Mouse (Mus musculus) left cerebral cortex, adult 2 months (tissue): ENCODE data around the gene Ildr2. TPM values are rescaled to one million over a fixed set of nuclear protein-coding genes. Genes with fewer than 3 reads are reported as not detected.

ENCODE experiments used
- DNase-seq, 2 experiments: peaks; one replicate each; pipeline ENCODE4 v3.0.0; 2021 to 2022; ENCODE audit warnings: low spot score in 2 of 2, mixed read lengths in 1 of 2; ENCODE audit errors: extremely low spot score in 1 of 2
- H3K27ac ChIP-seq: fragments of 200-600 bp; 2 replicates; pipeline ENCODE4 v1.8.1; 2022
- H3K4me3 ChIP-seq: fragments of 200-600 bp; 2 replicates; pipeline ENCODE4 v1.8.1; 2022
- CTCF ChIP-seq: fragments of 200-600 bp; IDR thresholded peaks from 2 replicates; pipeline ENCODE4 v1.8.1; 2022; ENCODE audit warnings: antibody characterized with exemption, mild to moderate bottlenecking, moderate library complexity
- intact Hi-C: fragments of 180-260 bp; cut with DNase I; formaldehyde crosslinking; loops from one replicate; pipeline ENCODE4 v1.15.1; 2025
- total RNA-seq, 2 experiments: library from RNA; stranded (reverse); gene quantifications; 2 replicates each; pipeline ENCODE4 v1.2.3; 2021

Ildr2 gene
- total RNA-seq, 2 experiments from 2014 or later, result 111 to 119 TPM

DNA sequence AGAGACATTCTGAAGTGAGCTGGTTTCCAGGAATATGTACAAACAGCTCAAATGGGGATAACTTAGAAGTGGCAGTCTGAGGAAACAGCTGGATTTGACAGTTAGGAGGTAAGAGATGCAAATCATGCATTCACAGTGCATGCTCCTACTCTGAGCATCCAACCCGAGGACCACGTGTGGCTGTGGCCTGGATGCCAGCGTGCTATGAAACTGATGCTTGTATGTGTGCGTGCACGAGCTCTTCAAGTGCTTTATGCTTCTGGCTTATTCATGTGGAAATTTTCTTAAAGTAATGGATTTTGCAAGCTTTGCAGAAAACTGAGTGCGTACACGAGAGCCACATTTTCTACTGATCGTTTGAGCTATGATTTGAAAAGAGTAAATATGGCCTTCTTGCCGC, 32.3 kb downstream of the Ildr2 start:
- no peak for TF ChIP-seq CTCF
- intact Hi-C loops, result no loop called here
- no peak for DNase-seq
- no peak overlapping the region for H3K4me3 ChIP-seq
- H3K27ac ChIP-seq, result no peak overlapping the region

DNA sequence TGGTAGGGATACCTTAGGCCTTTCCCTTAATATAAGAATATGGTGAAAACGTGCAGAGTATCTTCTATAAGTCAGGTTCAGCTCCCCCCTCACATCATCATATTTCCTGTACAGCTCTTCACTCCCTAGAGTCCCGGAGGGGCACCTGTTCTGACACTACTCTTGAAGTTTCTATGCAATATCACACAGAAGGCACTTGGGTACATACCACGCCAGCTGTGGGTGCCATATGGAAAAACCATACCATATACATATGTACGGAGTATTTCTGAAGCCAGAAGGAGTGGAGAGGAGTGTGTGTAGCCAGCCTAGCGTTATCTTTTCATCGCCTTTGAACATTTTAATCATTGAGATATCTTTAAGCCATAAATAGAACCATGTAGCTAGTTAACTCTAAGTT, 36.6 kb downstream of the Ildr2 start:
- intact Hi-C loops, result no loop called here
- no peak for DNase-seq
- Histone ChIP-seq H3K27ac (no peak overlapping the region), H3K4me3 (no peak overlapping the region)
- TF ChIP-seq CTCF, result no peak

DNA sequence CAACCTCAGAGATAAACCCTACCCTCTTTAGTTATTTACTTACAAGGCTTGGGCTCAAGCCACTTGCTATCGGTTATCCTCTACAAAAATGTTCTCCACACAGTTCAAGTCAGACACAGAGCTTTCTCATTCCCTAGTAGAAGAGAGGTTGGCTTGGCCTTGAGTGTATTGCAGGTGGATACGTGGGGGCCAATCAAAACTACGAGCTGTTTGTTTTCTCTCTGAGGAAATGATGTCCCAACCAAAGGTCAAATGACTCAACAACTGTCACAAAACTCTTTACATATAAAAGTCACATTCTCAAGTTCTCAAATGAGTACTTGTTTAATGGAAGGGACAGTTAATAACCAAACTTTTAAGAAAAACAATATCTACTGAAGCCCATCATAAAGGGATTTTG, 39.1 kb downstream of the Ildr2 start:
- no peak overlapping the region for H3K27ac ChIP-seq
- intact Hi-C loops, result no loop called here
- no peak for TF ChIP-seq CTCF
- no peak for DNase-seq
- no peak overlapping the region for H3K4me3 ChIP-seq

- intact Hi-C loops, result no loop called here
Observed at GRCm38 (mm10) chr1:166295548-166295947, 41.6 kb downstream of the Ildr2 start.

DNA sequence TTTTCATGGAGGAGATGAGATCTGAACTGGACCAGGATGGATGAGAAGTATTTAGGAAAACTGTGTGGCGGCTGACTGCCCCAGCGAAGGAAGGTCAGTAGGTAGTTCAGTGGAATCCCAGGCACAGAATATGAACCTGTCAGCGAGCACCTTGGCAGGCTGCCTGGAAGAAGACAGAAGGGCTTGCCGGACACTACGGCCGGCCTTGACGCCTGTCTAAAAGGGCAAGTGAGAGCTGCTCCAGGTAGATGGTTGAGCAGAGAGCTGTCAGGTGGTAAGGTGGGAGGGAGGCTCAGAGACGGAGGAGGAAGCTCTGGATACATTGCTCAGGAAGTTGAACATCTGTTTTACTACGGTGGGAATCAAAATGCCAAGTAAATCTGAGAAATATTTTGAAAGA, 42.4 kb downstream of the Ildr2 start:
- intact Hi-C loops, result no loop called here
- no peak overlapping the region for H3K4me3 ChIP-seq
- peak overlapping the region; percentile 76 for H3K27ac ChIP-seq
- no peak for TF ChIP-seq CTCF
- DNase-seq, result no peak

More at GRCm38 (mm10) chr1:166295548-166295947, 41.6 kb downstream of the Ildr2 start:
- DNase-seq, result no peak
- H3K4me3 ChIP-seq, result no peak overlapping the region
- no peak overlapping the region for H3K27ac ChIP-seq
- TF ChIP-seq CTCF, result no peak

GRCm38 (mm10) chr1:166296971-166297370, 43.0 kb downstream of the Ildr2 start:
- DNase-seq, result no peak
- no peak for TF ChIP-seq CTCF
- Histone ChIP-seq H3K4me3 (no peak overlapping the region), H3K27ac (peak overlapping the region; percentile 76)
- intact Hi-C loops, result no loop called here

DNA sequence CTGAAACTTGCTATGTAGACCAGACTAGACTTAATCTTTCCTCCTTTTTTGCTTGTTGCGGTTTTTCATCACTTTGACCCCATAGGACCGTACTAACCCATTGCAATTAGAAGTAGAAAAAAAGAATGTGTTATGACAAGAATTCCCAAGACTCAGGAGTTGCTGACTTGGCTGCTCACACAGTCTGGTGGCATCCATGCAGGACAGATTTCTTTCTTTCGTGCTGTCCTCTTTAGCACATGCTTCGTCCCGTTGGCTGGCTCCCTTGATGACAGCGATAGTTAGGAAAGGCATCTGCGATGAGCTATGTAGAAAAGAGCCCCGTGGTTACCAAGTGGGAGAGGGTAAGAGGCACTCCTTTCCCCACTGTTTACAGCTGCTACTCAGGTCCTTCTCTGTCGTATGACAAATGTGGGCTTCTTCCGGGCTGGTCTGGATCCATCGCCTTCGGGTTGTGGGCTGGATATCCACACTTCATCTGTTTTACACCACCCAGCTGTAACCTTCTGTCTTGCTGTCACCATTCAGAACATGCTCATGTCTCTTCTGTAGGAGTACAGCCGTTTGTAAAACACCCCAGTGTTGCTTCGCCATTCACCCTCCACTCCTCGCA, 43.7 kb downstream of the Ildr2 start:
- DNase-seq, result peak in 1 of 2 experiments; percentile 22
- TF ChIP-seq CTCF, result no peak
- intact Hi-C loops, result loop anchor here (2.0 kb wide), 1 partner anchor 15 kb away; no protein-coding TSS in a partner anchor
- Histone ChIP-seq H3K27ac (peak overlapping the region; percentile 76), H3K4me3 (no peak overlapping the region)

DNA sequence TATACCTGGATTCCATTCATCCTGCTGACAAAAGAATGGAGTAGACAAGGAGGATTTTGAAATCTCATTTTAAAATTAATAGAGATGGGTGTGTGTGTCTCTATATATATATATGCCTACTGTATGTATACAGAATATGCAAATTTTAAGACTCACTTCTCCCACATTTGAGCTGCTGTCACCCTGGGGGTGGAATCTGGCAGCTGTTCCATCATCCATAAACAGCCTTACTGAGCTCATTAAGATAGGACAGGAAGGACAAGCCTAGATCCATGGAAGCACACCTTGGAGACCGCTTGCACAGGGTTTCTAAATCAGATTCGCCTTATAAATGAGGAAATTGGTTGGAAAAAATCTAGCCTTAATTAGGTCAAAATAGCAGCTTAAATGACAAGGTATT, 44.9 kb downstream of the Ildr2 start:
- no peak for TF ChIP-seq CTCF
- no peak for DNase-seq
- peak overlapping the region; percentile 76 for H3K27ac ChIP-seq

DNA sequence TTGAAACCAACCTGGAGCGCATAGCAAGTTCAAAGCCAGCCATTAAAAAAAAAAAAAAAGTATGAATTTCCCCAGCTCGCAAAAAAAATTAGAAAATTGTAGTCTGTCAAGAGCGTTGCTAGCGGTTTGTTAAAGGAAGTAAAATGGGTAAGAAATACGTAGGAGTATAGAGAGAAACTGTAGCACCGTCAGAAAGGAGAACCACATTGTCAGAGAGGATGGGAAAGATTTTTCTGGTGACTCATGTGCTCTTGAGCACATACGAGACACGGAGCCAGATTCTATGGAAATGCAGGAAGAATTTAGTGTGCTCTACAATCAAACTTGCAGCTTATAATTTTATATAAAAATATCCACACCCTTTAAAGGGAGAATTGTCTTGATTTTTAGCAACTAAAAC, 45.9 kb downstream of the Ildr2 start:
- no peak for DNase-seq
- peak overlapping the region; percentile 34 for H3K27ac ChIP-seq
- no peak overlapping the region for H3K4me3 ChIP-seq
- intact Hi-C loops, result loop anchor here (2.0 kb wide), 1 partner anchor 13 kb away; no protein-coding TSS in a partner anchor
- TF ChIP-seq CTCF, result no peak

More for the DNA sequence above, 44.9 kb downstream of the Ildr2 start:
- H3K4me3 ChIP-seq, result no peak overlapping the region
- intact Hi-C loops, result loop anchor here (2.0 kb wide), 1 partner anchor 14 kb away; no protein-coding TSS in a partner anchor

- TF ChIP-seq CTCF, result no peak
- DNase-seq, result no peak
- intact Hi-C loops, result no loop called here
- Histone ChIP-seq H3K4me3 (no peak overlapping the region), H3K27ac (peak overlapping the region; percentile 34)
Observed at GRCm38 (mm10) chr1:166300526-166300925, 46.6 kb downstream of the Ildr2 start.

DNA sequence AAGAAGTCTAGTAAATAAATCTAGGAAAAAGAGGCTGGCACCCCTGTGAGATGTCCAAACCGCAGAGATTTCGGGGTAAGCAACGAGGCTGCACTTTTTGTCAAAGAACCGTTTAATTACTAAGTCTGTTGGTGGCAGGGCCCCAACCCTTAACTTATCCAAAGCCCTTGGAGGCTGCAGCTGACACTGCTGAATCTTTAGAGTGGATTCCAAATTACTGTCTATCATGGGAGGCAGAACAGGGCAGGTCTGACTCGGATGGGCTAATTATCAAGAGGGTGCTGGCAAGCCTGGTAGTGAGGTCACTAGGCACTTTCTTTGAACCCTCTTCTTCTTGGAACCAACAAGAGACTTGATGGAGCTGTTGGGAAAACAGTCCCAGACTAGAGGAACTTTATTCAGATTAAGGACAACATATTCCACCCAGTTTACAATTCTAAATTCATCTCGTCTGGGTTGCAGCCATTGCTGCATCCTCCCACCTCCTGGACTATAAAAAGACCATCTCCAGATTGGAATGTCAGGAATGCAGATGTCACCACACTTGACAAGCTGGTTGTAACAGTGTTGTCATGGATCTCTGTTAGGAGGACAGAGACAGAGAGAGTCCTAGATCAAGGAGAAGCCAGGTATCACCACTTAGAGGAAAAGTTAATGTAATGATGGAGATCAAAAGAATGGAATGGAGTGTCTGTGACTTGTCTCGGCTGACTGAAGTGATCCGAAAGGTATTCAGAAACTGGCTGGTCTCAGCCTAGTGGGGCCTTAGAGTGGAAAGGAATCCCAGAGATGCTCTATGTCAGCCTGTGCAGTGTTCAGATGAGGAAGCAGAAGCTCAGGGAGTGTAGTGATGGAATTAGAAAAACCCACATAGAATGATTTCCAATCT, 50.7 kb downstream of the Ildr2 start:
- no peak overlapping the region for H3K4me3 ChIP-seq
- intact Hi-C loops, result loop anchor here (2.0 to 5.0 kb wide), 3 partner anchors 24 to 60 kb away; no protein-coding TSS in a partner anchor
- no peak for TF ChIP-seq CTCF
- H3K27ac ChIP-seq, result peak overlapping the region; percentile 78
- no peak for DNase-seq

- DNase-seq, result no peak
- intact Hi-C loops, result loop anchor here (5.0 kb wide), 1 partner anchor 51 kb away; no protein-coding TSS in a partner anchor
- peak overlapping the region; percentile 76 for H3K27ac ChIP-seq
- no peak for TF ChIP-seq CTCF
- H3K4me3 ChIP-seq, result peak overlapping the region; percentile 43
Observed at GRCm38 (mm10) chr1:166308471-166308850, 54.5 kb downstream of the Ildr2 start.
